Mouse (Mus musculus) mouse trophoblast stem cell (cell line): ENCODE results near the gene Col13a1.

Source experiments
- in situ Hi-C, 2 experiments: fragments of 300-500 bp; cut with MseI, MboI; formaldehyde crosslinking; loops; 2 replicates in 1 of 2; 3 replicates in 1 of 2; pipeline ENCODE4 v1.15.1; 2025

The Col13a1 gene

DNA sequence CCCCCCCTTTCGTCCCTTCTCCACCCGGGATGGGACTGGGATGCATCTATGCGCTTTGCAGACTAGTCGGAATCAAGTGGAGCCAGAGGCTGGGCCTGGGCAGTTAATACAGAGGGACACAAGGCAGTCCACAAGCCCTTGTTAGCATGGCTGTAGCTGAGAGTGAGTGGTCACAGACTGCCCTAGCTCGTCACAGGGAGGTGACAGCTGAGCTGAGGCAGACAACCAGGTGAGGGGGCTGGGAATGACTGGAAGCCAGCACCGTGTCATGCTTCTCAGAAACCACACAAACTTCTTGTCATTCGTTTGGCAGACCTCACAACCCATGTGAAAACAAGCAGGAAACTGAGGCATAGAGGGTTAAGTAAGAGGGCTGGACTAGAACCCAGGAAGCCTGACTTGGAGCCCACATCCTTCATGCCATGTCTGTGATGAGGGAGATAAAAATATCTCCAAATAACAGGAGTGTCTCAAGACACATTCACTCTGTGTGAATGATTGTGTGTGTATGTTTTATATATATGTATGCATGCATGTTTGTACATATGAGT is 10.8 kb downstream of the Col13a1 start:
- in situ Hi-C loops = no loop called here

GRCm38 (mm10) chr10:61967207-61967606 is 11.7 kb downstream of the Col13a1 start:
- in situ Hi-C loops = no loop called here

GRCm38 (mm10) chr10:61965386-61965841 is 13.5 kb downstream of the Col13a1 start:
- in situ Hi-C loops = no loop called here

DNA sequence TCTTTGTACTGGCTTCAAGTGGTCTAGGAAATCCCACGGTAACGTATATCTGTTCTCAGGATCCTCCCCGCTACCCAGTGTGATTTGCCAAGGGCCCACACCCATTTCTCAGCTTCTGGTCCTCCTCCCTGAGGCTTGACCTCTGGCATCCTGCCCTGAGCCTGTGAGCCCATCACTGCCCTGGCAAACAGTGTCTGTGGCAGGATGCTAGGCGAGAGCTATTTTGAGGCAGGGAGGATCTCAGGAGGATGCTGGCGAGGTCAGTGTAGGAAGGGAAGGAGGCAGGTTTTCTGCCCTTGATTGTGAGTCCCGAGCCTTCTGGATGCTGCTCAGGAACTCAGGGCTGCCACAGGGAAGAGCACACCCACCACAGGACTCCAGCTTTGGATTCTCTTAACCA is 22.2 kb downstream of the Col13a1 start:
- in situ Hi-C loops = no loop called here

- in situ Hi-C loops = no loop called here
Measured at GRCm38 (mm10) chr10:61953916-61954315, 25.0 kb downstream of the Col13a1 start.

DNA sequence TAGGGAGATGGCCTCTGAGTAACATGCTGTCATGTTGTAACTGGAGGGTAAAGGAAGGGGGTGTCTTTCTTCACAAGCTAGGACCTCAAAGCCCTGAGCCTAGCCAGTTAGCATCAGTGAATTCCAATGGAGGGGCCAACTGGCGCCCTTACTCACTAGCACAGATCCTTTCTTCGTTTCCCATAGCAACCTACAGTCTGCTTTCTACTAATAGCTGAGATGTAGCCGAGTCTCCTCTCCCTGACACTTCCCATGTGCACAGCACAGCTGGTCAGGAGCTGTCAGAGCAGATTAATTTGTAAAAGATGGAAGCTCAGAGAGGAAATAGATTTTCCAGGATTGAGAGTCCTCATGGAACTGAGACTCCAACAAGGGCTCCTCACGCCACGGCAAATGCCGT is 29.4 kb downstream of the Col13a1 start:
- in situ Hi-C loops = no loop called here

- in situ Hi-C loops = no loop called here
Measured at GRCm38 (mm10) chr10:61944386-61944785, 34.5 kb downstream of the Col13a1 start.

DNA sequence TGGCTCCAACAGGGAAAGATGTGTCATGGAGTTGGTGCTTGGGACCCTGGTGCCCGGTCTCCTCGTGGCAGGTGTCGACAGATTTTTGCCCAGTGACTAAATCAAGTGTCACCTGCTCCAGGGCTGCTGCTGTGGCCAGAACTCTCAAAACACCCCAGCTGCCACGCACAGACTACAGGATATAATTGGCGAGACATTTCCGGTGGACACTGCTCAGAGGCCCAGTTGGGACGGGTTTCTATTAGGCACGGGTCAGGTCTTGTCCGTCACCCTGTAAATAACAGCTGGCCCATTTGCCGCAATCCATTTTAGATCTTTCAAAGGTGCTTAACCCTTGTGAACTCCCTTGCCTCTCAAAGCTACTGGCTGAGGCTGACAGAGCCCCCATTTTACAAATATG is 35.4 kb downstream of the Col13a1 start:
- in situ Hi-C loops = no loop called here

- in situ Hi-C loops = no loop called here
Measured at GRCm38 (mm10) chr10:61942719-61943118, 36.2 kb downstream of the Col13a1 start.

- in situ Hi-C loops = no loop called here
Measured at GRCm38 (mm10) chr10:61936211-61937121, 42.4 kb downstream of the Col13a1 start.

DNA sequence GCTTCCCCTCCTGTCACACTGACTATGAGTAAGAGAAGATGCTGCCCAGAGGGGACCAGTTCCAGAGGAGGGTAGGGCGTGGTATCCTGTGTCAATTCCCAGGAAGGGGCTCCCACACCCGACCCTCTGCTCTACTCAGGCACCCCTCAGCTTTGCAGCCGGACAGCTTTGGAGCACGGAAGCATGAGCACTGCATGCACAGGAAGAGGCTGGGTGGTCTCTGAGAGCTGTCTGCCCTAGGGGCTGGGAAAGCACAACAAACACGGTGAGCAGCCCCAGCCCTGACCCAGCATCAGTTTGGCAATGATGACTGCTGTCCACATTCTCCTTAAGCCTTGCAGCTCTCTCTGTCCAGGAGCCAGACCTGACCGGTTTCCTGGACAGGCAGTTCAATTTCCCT is 47.2 kb downstream of the Col13a1 start:
- in situ Hi-C loops = no loop called here

- in situ Hi-C loops = no loop called here
Measured at GRCm38 (mm10) chr10:61929901-61930300, 49.0 kb downstream of the Col13a1 start.

DNA sequence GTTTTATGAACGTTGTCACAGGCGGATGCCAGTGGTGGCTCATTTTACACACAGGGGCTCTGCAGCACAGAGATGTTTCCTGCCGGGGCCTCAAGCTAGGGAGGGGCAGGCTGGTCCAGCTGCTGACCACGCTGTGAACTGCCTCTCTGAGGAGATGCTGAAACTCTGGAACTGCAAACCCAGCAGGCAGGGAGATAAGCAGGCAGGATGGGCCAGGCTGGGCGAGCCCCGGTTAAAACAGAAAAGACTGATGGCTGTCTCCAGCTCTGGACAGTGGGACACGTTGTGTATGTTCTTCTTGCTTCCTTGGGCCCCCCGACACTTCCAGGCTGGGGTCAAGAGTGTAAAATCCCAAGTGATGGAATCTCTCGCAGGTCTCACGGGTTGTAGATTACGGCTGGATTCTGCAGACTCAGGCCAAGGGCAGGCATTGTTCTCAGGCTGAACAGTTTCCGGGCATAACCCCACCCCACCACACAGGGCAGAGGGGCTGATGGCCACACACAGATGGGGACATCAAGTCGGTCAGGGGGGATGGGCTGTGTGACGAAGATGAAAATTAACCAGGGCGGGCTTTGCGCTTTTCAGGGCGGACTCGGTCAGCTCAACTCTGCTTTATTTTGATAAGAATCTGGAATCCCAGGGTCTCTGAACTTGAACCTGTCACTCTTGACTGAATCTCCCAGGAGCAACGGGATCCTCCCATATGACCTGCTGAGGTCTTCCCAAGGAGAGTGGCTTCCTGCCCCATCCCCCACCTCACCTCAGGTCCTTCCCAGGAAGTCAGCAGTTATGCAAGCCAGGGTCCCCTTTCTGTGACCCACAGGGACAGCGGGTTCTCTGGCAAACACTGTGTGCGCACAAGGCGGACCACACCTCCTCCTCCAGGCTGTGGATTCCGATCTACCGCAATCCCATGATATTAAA is 49.9 kb downstream of the Col13a1 start:
- in situ Hi-C loops = no loop called here

DNA sequence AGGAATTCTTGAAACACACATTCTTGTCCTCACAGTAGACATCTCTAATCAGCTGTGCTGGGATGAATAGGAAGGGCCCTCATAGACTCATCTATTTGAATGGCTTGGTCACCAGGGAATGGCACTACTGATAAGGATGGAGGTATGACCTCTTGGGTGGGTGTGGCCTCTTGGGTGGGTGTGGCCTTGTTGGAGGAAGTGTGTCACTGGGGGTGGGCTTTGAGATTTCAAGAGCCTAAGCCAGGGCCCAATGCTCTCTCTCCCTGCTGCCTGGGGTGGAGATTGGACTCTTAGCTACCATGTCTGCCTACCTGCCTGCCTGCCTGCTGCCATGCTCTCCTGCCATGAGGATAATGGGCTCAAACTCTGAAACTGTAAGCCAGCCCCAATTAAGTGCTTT is 53.2 kb downstream of the Col13a1 start:
- in situ Hi-C loops = no loop called here

DNA sequence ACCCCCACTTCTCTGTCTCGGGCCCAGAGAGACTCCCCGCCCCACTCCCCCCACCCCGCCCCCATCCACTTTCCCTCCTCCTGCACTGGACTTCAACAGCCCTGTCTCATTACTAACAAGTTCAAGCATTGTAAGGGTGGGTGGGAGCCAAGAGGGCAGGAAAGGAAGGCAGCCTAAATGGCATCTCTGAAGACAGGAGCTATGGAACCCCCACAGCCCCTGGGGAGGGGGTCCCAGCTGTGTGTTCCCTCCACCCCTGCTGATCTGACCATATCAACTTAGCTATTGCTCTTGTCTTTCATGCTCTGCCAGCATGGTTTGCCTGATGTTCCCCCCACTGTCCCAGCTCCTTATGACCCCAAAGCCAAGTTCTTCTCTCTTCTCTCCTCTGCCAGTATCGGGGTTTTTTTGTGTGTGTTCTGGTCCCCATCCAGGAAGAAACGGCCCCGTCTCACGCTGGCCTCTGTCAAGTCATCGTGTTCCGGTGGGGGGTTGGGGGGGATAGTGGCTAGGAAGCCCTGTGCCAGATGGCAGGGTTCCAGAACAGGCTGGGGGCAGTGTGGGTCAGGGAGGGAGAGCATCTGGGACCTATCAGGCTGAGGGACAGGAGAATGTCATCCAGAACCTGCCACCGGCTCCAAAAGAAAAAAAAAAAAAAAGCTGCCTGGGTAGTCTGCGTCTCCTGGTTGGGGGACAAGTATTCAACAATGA is 58.1 kb downstream of the Col13a1 start:
- in situ Hi-C loops = no loop called here

GRCm38 (mm10) chr10:61919924-61920654 is 58.8 kb downstream of the Col13a1 start:
- in situ Hi-C loops = no loop called here

DNA sequence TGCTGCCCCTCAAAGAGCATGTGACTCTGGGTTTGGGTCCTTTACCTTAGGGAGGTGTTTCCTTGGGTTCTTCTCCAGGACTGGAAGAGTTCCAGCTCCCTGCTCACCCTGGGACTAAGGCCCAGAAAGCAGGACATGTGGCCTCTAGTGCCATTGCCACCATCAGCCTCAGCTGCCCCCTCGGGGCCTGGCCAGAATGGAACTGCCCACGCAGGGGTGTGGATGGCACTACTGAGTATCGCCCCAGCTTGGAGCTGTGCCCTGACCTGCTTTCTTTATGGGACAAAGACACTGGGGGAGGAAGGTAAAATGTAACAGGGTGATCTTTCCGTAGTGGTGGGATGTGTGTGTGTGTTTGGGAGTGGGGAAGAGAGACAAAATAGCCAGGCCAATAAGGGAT is 59.4 kb downstream of the Col13a1 start:
- in situ Hi-C loops = no loop called here

DNA sequence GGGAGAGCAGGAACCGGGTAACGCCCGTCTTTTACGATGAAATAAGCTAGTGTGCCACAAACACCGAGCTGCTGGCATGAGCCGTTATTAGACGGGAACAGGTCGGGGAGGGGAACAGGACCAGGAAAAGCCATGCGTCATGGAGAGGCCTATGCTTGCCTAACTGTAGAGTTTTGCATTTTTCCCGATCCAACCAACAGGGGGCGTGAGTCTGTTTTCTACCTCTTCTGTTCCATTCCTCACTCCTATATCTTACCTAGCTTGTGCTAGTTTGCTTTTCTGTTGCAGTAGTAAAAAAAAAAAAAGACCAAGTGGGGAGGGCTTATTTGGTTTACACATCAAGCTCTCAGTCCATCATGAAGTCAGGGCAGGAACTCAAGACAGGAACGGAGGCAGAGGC is 61.8 kb downstream of the Col13a1 start:
- in situ Hi-C loops = no loop called here

GRCm38 (mm10) chr10:61911770-61912169 is 67.1 kb downstream of the Col13a1 start:
- in situ Hi-C loops = no loop called here

DNA sequence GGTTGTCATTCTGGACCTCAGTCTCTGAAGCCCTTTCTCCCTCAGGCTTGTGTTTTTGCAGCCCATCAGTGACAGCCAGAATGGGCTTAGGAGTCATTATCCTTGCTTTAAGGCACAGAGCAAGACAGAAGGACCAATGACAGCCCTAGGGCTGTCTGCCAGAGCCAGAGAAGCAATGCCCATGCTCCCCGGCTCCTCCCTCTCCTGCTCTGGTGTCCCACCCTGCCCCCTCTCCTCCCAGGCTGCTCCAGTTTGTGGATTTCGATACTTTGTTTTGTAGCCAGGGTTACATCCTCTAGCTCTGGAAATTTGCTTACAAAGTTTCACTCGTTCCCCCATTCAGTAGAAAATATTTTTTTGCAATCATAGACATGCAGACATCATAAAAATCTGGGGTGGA is 69.9 kb downstream of the Col13a1 start:
- in situ Hi-C loops = no loop called here

GRCm38 (mm10) chr10:61906226-61906625 is 72.7 kb downstream of the Col13a1 start:
- in situ Hi-C loops = no loop called here
